Mouse (Mus musculus) G1E (cell line): ENCODE results near the gene Rmdn2.

ENCODE experiments used
- CTCF ChIP-seq: IDR thresholded peaks from 2 replicates; pipeline ENCODE4 v1.5.1; 2012; ENCODE audit warnings: low read depth, low read length, inconsistent platforms, mixed read lengths
- GATA1 ChIP-seq: IDR thresholded peaks from 2 replicates; pipeline ENCODE4 v1.6.1; 2012; ENCODE audit warnings: borderline replicate concordance, low read length, inconsistent platforms, mixed read lengths
- POLR2AphosphoS5 ChIP-seq: IDR thresholded peaks from 2 replicates; pipeline ENCODE4 v1.6.1; 2012; ENCODE audit warnings: low read depth, low read length, inconsistent platforms; ENCODE audit not compliant: insufficient replicate concordance

- TF ChIP-seq CTCF (no peak), GATA1 (no peak), POLR2AphosphoS5 (no peak)
Measured at GRCm38 (mm10) chr17:79600108-79600507, 11.6 kb upstream of the Rmdn2 start.
